Comparison of ENCODE assay signal across 14 mouse cellular contexts in genomic region chr17:56907887-56908286, GRCm38 (mm10). TPM values are rescaled to one million over a fixed set of nuclear protein-coding genes. Genes with fewer than 3 reads are reported as not detected.
A peak's percentile ranks its signal among the peaks of the same experiment; 100 is the strongest.
DNase-seq lines count a peak whose midpoint lies in the region; ATAC-seq and TF ChIP-seq lines count a peak whose summit lies in the region.
"Had no signal": no experiment of that assay in that cellular context is flagged by ENCODE, and none has a peak within 500 bp of the region (broad histone marks: within the 10 kb centered on the region; RNA-seq: fewer than 3 reads in every experiment).

No protein-coding gene starts in this region.

- no peak for ATAC-seq in hindbrain, embryonic 15.5 days (ENCODE audit: low FRiP score, low read depth)
- ATAC-seq in hindbrain, embryonic 12.5 days (ENCODE audit: low FRiP score): no peak
- ATAC-seq in heart, postnatal 0 days (ENCODE audit: insufficient read depth, low read depth): peak; percentile 54
- ATAC-seq: midbrain, embryonic 13.5 days had no signal

- no peaks in the 10 kb centered on the region for H3K9me3 ChIP-seq in hindbrain, embryonic 15.5 days
- no peaks in the 10 kb centered on the region for H3K9me3 ChIP-seq in hindbrain, embryonic 12.5 days (replicated peaks)
- H3K9me3 ChIP-seq in heart, postnatal 0 days (replicated peaks; ENCODE audit: control insufficient read depth, low read length): no peaks in the 10 kb centered on the region
- H3K9me3 ChIP-seq: forebrain, embryonic 12.5 days; midbrain, embryonic 13.5 days; neural tube, embryonic 12.5 days had no signal

- TF ChIP-seq CTCF in heart, postnatal 0 days (IDR thresholded peaks at IDR 0.05; ENCODE audit: low read depth): no peak

- DNase-seq in heart, adult 9 months (ENCODE audit: low spot score in 2 of 2): peak; percentile 12 to 17
- peak; percentile 20 for DNase-seq in heart, postnatal 0 days (ENCODE audit: low spot score)
- DNase-seq in lung, postnatal 36 days: peak; percentile 51
- no peak for DNase-seq in thymus, postnatal 36 days
- DNase-seq in right cerebral cortex, adult 18-20 months: no peak
- DNase-seq: kidney, adult 9 months; right cerebral cortex, postnatal 25 days had no signal

- 82% methylated on average over 9 of the region's 9 CpGs for WGBS in hindbrain, embryonic 15.5 days
- 94% methylated on average over 9 of the region's 9 CpGs for WGBS in hindbrain, embryonic 12.5 days
- WGBS in heart, postnatal 0 days: 22% methylated on average over 9 of the region's 9 CpGs

- no peak overlapping the region for H3K9ac ChIP-seq in hindbrain, embryonic 15.5 days
- no peak overlapping the region for H3K9ac ChIP-seq in hindbrain, embryonic 12.5 days
- no peak overlapping the region for H3K9ac ChIP-seq in heart, postnatal 0 days (replicated peaks; ENCODE audit: low read depth, low read length)
- H3K9ac ChIP-seq: forebrain, embryonic 12.5 days; midbrain, embryonic 13.5 days; neural tube, embryonic 12.5 days had no signal

- TF ChIP-seq EP300 in heart, postnatal 0 days (IDR thresholded peaks at IDR 0.05; ENCODE audit: low read depth): no peak

- H3K36me3 ChIP-seq in hindbrain, embryonic 15.5 days: peaks cover 34% of the 10 kb centered on the region
- H3K36me3 ChIP-seq in hindbrain, embryonic 12.5 days: peaks cover 71% of the 10 kb centered on the region
- H3K36me3 ChIP-seq in heart, postnatal 0 days (replicated peaks; ENCODE audit: control insufficient read depth, insufficient read depth, low read length): peaks cover 22% of the 10 kb centered on the region

- no peak overlapping the region for H3K4me3 ChIP-seq in hindbrain, embryonic 15.5 days
- no peak overlapping the region for H3K4me3 ChIP-seq in hindbrain, embryonic 12.5 days
- H3K4me3 ChIP-seq in heart, postnatal 0 days (ENCODE audit: low read depth, low read length): no peak overlapping the region
- H3K4me3 ChIP-seq: forebrain, embryonic 12.5 days; midbrain, embryonic 13.5 days; neural tube, embryonic 12.5 days had no signal

- no peak overlapping the region for H3K4me2 ChIP-seq in hindbrain, embryonic 15.5 days
- no peak overlapping the region for H3K4me2 ChIP-seq in hindbrain, embryonic 12.5 days (replicated peaks)
- no peak overlapping the region for H3K4me2 ChIP-seq in heart, postnatal 0 days (ENCODE audit: low read depth, low read length)
- H3K4me2 ChIP-seq: forebrain, embryonic 12.5 days; liver, embryonic 11.5 days; midbrain, embryonic 13.5 days; neural tube, embryonic 12.5 days had no signal

- 0 out of 2 replicates have a peak overlapping the region, but pooled peaks have one; percentile 8 for H3K27ac ChIP-seq in hindbrain, embryonic 15.5 days (replicated peaks)
- H3K27ac ChIP-seq in hindbrain, embryonic 12.5 days: no peak overlapping the region
- peak overlapping the region; percentile 34; the same call in 1 of the 2 replicates for H3K27ac ChIP-seq in heart, postnatal 0 days (ENCODE audit: low read depth)
- H3K27ac ChIP-seq: forebrain, embryonic 12.5 days; midbrain, embryonic 13.5 days; neural tube, embryonic 12.5 days had no signal

- no peaks in the 10 kb centered on the region for H3K27me3 ChIP-seq in hindbrain, embryonic 15.5 days
- no peaks in the 10 kb centered on the region for H3K27me3 ChIP-seq in hindbrain, embryonic 12.5 days
- H3K27me3 ChIP-seq in heart, postnatal 0 days (ENCODE audit: control insufficient read depth, insufficient read depth, low read length): no peaks in the 10 kb centered on the region
- H3K27me3 ChIP-seq: forebrain, embryonic 12.5 days; midbrain, embryonic 13.5 days; neural tube, embryonic 12.5 days had no signal

- H3K4me1 ChIP-seq in hindbrain, embryonic 15.5 days (replicated peaks): 0 out of 2 replicates have a peak, but pooled peaks cover 6% of the 10 kb centered on the region
- H3K4me1 ChIP-seq in hindbrain, embryonic 12.5 days: no peaks in the 10 kb centered on the region
- H3K4me1 ChIP-seq in heart, postnatal 0 days (ENCODE audit: control insufficient read depth, insufficient read depth): peaks cover 8% of the 10 kb centered on the region; the same call in 1 of the 2 replicates
- H3K4me1 ChIP-seq: forebrain, embryonic 12.5 days; neural tube, embryonic 12.5 days had no signal

RNA-seq across cellular contexts. Expression of gene Mllt1, which starts 27.3 kb away (rescaled TPM):
- 89.1 and 93.3 TPM in 2 replicates for polyA plus RNA-seq in hindbrain, embryonic 15.5 days (2015; fragmentation: Nextera tagmentation; extraction: Ambion mirVana)
- polyA plus RNA-seq in hindbrain, embryonic 12.5 days (2016; fragmentation: Nextera tagmentation; extraction: Ambion mirVana): 100 and 102 TPM in 2 replicates
- total RNA-seq in heart, postnatal 0 days (2014; rRNA removed; ENCODE audit: low replicate concordance): 29.8 and 48.5 TPM in 2 replicates
- 14.4 and 15.3 TPM in 2 replicates for polyA plus RNA-seq in heart, postnatal 0 days (2015; fragmentation: Nextera tagmentation; extraction: Ambion mirVana)

RNA-seq across cellular contexts. Expression of gene 1700061G19Rik, which starts 32.6 kb away (rescaled TPM):
- 0.43 and 0.61 TPM in 2 replicates for polyA plus RNA-seq in hindbrain, embryonic 15.5 days (2015; fragmentation: Nextera tagmentation; extraction: Ambion mirVana)
- polyA plus RNA-seq in hindbrain, embryonic 12.5 days (2016; fragmentation: Nextera tagmentation; extraction: Ambion mirVana): 0.27 and 0.52 TPM in 2 replicates
- total RNA-seq in heart, postnatal 0 days (2014; rRNA removed; ENCODE audit: low replicate concordance): not detected in 2 replicates
- 0.36 TPM in 2 replicates for polyA plus RNA-seq in heart, postnatal 0 days (2015; fragmentation: Nextera tagmentation; extraction: Ambion mirVana)

RNA-seq across cellular contexts. Expression of gene Acsbg2, which starts 33.6 kb away (rescaled TPM):
- not detected in 2 replicates for polyA plus RNA-seq in hindbrain, embryonic 15.5 days (2015; fragmentation: Nextera tagmentation; extraction: Ambion mirVana)
- polyA plus RNA-seq in hindbrain, embryonic 12.5 days (2016; fragmentation: Nextera tagmentation; extraction: Ambion mirVana): not detected in 2 replicates
- not detected in 2 replicates for total RNA-seq in heart, postnatal 0 days (2014; rRNA removed; ENCODE audit: low replicate concordance)
- polyA plus RNA-seq in heart, postnatal 0 days (2015; fragmentation: Nextera tagmentation; extraction: Ambion mirVana): 0.04 TPM in 1 of 2 replicates, not detected in the other
- total RNA-seq: left cerebral cortex, adult 18-20 months had no signal
- polyA plus RNA-seq: forebrain, embryonic 12.5 days; liver, embryonic 11.5 days; midbrain, embryonic 13.5 days; neural tube, embryonic 12.5 days had no signal

Comparison
In these comparisons a context has a peak if more than half of its experiments do, and no peak if none do; other contexts are left out.
1. DNase-seq: peak in heart, adult 9 months (2 of 2), heart, postnatal 0 days (single experiment) and lung, postnatal 36 days (single experiment); none in thymus, postnatal 36 days (0 of 2) and right cerebral cortex, adult 18-20 months (single experiment).